Mouse (Mus musculus): Measurements from ENCODE around the gene Chrne. TPM values are rescaled to one million over a fixed set of nuclear protein-coding genes. Genes with fewer than 3 reads are reported as not detected.

The Chrne gene
- polyA plus RNA-seq, 1 experiment from 2014 or later: 0.65 TPM

Other genes with a start within 250 kb of the Chrne start
- gene Pelp1, start 209.2 kb downstream of the Chrne start, polyA plus RNA-seq (2015; fragmentation: Nextera tagmentation; extraction: Ambion mirVana): 33.6 and 35.0 TPM in 2 replicates
- gene Arrb2, start 186.6 kb downstream of the Chrne start, polyA plus RNA-seq (2015; fragmentation: Nextera tagmentation; extraction: Ambion mirVana): 26.1 and 28.8 TPM in 2 replicates
- 37.0 and 42.9 TPM in 2 replicates for gene Med11, start 167.3 kb downstream of the Chrne start, polyA plus RNA-seq (2015; fragmentation: Nextera tagmentation; extraction: Ambion mirVana)
- 0.63 and 0.71 TPM in 2 replicates for gene Zmynd15, start 159.8 kb downstream of the Chrne start, polyA plus RNA-seq (2015; fragmentation: Nextera tagmentation; extraction: Ambion mirVana)
- gene Cxcl16, start 159.2 kb downstream of the Chrne start, polyA plus RNA-seq (2015; fragmentation: Nextera tagmentation; extraction: Ambion mirVana): 4.1 and 4.5 TPM in 2 replicates
- 1.1 TPM in 1 of 2 replicates, not detected in the other for gene Tm4sf5, start 114.0 kb downstream of the Chrne start, polyA plus RNA-seq (2015; fragmentation: Nextera tagmentation; extraction: Ambion mirVana)
- 0.35 and 0.60 TPM in 2 replicates for gene Vmo1, start 104.6 kb downstream of the Chrne start, polyA plus RNA-seq (2015; fragmentation: Nextera tagmentation; extraction: Ambion mirVana)
- 0.44 and 0.59 TPM in 2 replicates for gene Gltpd2, start 100.0 kb downstream of the Chrne start, polyA plus RNA-seq (2015; fragmentation: Nextera tagmentation; extraction: Ambion mirVana)
- gene Psmb6, start 93.8 kb downstream of the Chrne start, polyA plus RNA-seq (2015; fragmentation: Nextera tagmentation; extraction: Ambion mirVana): 727 and 733 TPM in 2 replicates
- 1.1 and 3.3 TPM in 2 replicates for gene Gm40193, start 86.3 kb downstream of the Chrne start, polyA plus RNA-seq (2015; fragmentation: Nextera tagmentation; extraction: Ambion mirVana)
- 10.3 and 13.2 TPM in 2 replicates for gene Pld2, start 79.2 kb downstream of the Chrne start, polyA plus RNA-seq (2015; fragmentation: Nextera tagmentation; extraction: Ambion mirVana)
- 16.7 and 20.3 TPM in 2 replicates for gene Mink1, start 56.3 kb downstream of the Chrne start, polyA plus RNA-seq (2015; fragmentation: Nextera tagmentation; extraction: Ambion mirVana)
- gene 4930544D05Rik, start 3.4 kb downstream of the Chrne start, polyA plus RNA-seq (2015; fragmentation: Nextera tagmentation; extraction: Ambion mirVana): not detected in 2 replicates
- 0.23 and 0.32 TPM in 2 replicates for gene Gp1ba, start 19.9 kb upstream of the Chrne start, polyA plus RNA-seq (2015; fragmentation: Nextera tagmentation; extraction: Ambion mirVana)
- 129 and 147 TPM in 2 replicates for gene Rnf167, start 28.0 kb upstream of the Chrne start, polyA plus RNA-seq (2015; fragmentation: Nextera tagmentation; extraction: Ambion mirVana)
- 171 and 176 TPM in 2 replicates for gene Slc25a11, start 28.3 kb upstream of the Chrne start, polyA plus RNA-seq (2015; fragmentation: Nextera tagmentation; extraction: Ambion mirVana)
- 1,669 and 1,769 TPM in 2 replicates for gene Pfn1, start 35.4 kb upstream of the Chrne start, polyA plus RNA-seq (2015; fragmentation: Nextera tagmentation; extraction: Ambion mirVana)
- 81.9 and 112 TPM in 2 replicates for gene Eno3, start 38.0 kb upstream of the Chrne start, polyA plus RNA-seq (2015; fragmentation: Nextera tagmentation; extraction: Ambion mirVana)
- 155 and 164 TPM in 2 replicates for gene Spag7, start 50.2 kb upstream of the Chrne start, polyA plus RNA-seq (2015; fragmentation: Nextera tagmentation; extraction: Ambion mirVana)
- gene Camta2, start 68.9 kb upstream of the Chrne start, polyA plus RNA-seq (2015; fragmentation: Nextera tagmentation; extraction: Ambion mirVana): 14.5 and 17.5 TPM in 2 replicates
- gene Inca1, start 80.9 kb upstream of the Chrne start, polyA plus RNA-seq (2015; fragmentation: Nextera tagmentation; extraction: Ambion mirVana): 1.2 and 1.6 TPM in 2 replicates
- gene Kif1c, start 81.3 kb upstream of the Chrne start, polyA plus RNA-seq (2015; fragmentation: Nextera tagmentation; extraction: Ambion mirVana): 4.7 and 5.9 TPM in 2 replicates
- gene Zfp3, start 145.0 kb upstream of the Chrne start, polyA plus RNA-seq (2015; fragmentation: Nextera tagmentation; extraction: Ambion mirVana): 7.1 and 7.2 TPM in 2 replicates
- 0.46 TPM in 1 of 2 replicates, not detected in the other for gene Scimp, start 193.4 kb upstream of the Chrne start, polyA plus RNA-seq (2015; fragmentation: Nextera tagmentation; extraction: Ambion mirVana)
- gene Rabep1, start 225.6 kb upstream of the Chrne start, polyA plus RNA-seq (2015; fragmentation: Nextera tagmentation; extraction: Ambion mirVana): 34.7 and 35.1 TPM in 2 replicates

Data from embryonic facial prominence, embryonic 15.5 days (tissue).